Mouse (Mus musculus): ENCODE results near the gene St6galnac4.

- no peak for TF ChIP-seq CTCF (IDR thresholded peaks at IDR 0.05; ENCODE audit: low read depth, low read length)
- no peak for TF ChIP-seq GATA1 (IDR thresholded peaks at IDR 0.05; ENCODE audit: borderline replicate concordance, low read length)
- TF ChIP-seq TAL1 (conservative IDR thresholded peaks at IDR 0.05; ENCODE audit: low read depth, low read length): no peak
- no peak for TF ChIP-seq GATA2 (IDR thresholded peaks at IDR 0.05; ENCODE audit: borderline replicate concordance, low read depth, low read length)
- TF ChIP-seq POLR2AphosphoS5 (IDR thresholded peaks at IDR 0.05; ENCODE audit: insufficient replicate concordance, low read depth, low read length): no peak
These were observed 12.4 kb upstream of the St6galnac4 start, which contains the start of gene Pip5kl1 for GRCm38 (mm10) chr2:32574497-32574896.
